Mouse (Mus musculus): Measurements from ENCODE around the gene Hoxd12.

Gene Hoxd12

GRCm38 (mm10) chr2:74697567-74698121 lies 22.8 kb downstream of the Hoxd12 start, which contains the start of gene Hoxd9:
Hoxd9 (plus strand) TSS chr2:74697727.
- peak; percentile 85 for DNase-seq

GRCm38 (mm10) chr2:74698201-74699052 lies 23.6 kb downstream of the Hoxd12 start:
- no peak for DNase-seq

- no peak for DNase-seq
Measured at GRCm38 (mm10) chr2:74699053-74699430, 24.2 kb downstream of the Hoxd12 start.

- no peak for DNase-seq
Measured at GRCm38 (mm10) chr2:74699664-74700545, 25.1 kb downstream of the Hoxd12 start.

- DNase-seq = no peak
Measured at GRCm38 (mm10) chr2:74700546-74701112, 25.8 kb downstream of the Hoxd12 start.

- peak; percentile 88 for DNase-seq
Measured at GRCm38 (mm10) chr2:74701949-74702819, 27.4 kb downstream of the Hoxd12 start.

- DNase-seq = no peak
Measured at GRCm38 (mm10) chr2:74702820-74703219, 28.0 kb downstream of the Hoxd12 start.

GRCm38 (mm10) chr2:74703317-74703716 lies 28.5 kb downstream of the Hoxd12 start:
- no peak for DNase-seq

GRCm38 (mm10) chr2:74703720-74704392 lies 29.0 kb downstream of the Hoxd12 start:
- peak; percentile 64 for DNase-seq

- peak; percentile 91 for DNase-seq
Measured at GRCm38 (mm10) chr2:74704393-74704998, 29.7 kb downstream of the Hoxd12 start, which contains the start of gene Hoxd8. Hoxd8 (plus strand) TSS chr2:74704615.

GRCm38 (mm10) chr2:74704999-74705466 lies 30.2 kb downstream of the Hoxd12 start:
- peak; percentile 65 for DNase-seq

GRCm38 (mm10) chr2:74705467-74706089 lies 30.8 kb downstream of the Hoxd12 start:
- peak; percentile 77 for DNase-seq

GRCm38 (mm10) chr2:74706393-74706960 lies 31.7 kb downstream of the Hoxd12 start:
- DNase-seq = no peak

- no peak for DNase-seq
Measured at GRCm38 (mm10) chr2:74707599-74707998, 32.8 kb downstream of the Hoxd12 start.

- DNase-seq = no peak
Measured at GRCm38 (mm10) chr2:74708676-74709075, 33.9 kb downstream of the Hoxd12 start.

- DNase-seq = no peak
Measured at GRCm38 (mm10) chr2:74709465-74710419, 34.9 kb downstream of the Hoxd12 start.

- DNase-seq = no peak
Measured at GRCm38 (mm10) chr2:74710929-74711543, 36.2 kb downstream of the Hoxd12 start.

Measured in embryo, embryonic 11 days (tissue).